Mouse (Mus musculus) neutrophil, adult 5-6 weeks (primary cell): ENCODE measurements around the gene Parp8. TPM values are rescaled to one million over a fixed set of nuclear protein-coding genes. Genes with fewer than 3 reads are reported as not detected.

ENCODE experiments used
- ATAC-seq: fragments of 151-379, 151-347 bp; 2 replicates; pipeline ENCODE4 v1.8.0; 2017; ENCODE audit warnings: mild to moderate bottlenecking, moderate TSS enrichment; ENCODE audit not compliant: insufficient number of reproducible peaks, poor library complexity, low FRiP score, severe bottlenecking; ENCODE audit errors: extremely low read depth
- total RNA-seq: library from RNA; stranded (forward); fragments of 200-1000 nt; gene quantifications from 2 replicates; pipeline ENCODE4 v1.2.3, GENCODE M21; 2017

Parp8 gene
- total RNA-seq, 1 experiment from 2014 or later = 89.8 TPM

GRCm38 (mm10) chr13:117024127-117024915 is 1.0 kb downstream of the Parp8 start:
- ATAC-seq = peak; percentile 61

- no peak for ATAC-seq
Observed at GRCm38 (mm10) chr13:117023346-117024050, 1.8 kb downstream of the Parp8 start.

- ATAC-seq = no peak
Observed at GRCm38 (mm10) chr13:117020631-117021030, 4.7 kb downstream of the Parp8 start.

- no peak for ATAC-seq
Observed at GRCm38 (mm10) chr13:117018676-117019075, 6.7 kb downstream of the Parp8 start.

- no peak for ATAC-seq
Observed at GRCm38 (mm10) chr13:117013516-117013915, 11.8 kb downstream of the Parp8 start.

GRCm38 (mm10) chr13:117012031-117012430 is 13.3 kb downstream of the Parp8 start:
- no peak for ATAC-seq

GRCm38 (mm10) chr13:117010143-117010542 is 15.2 kb downstream of the Parp8 start:
- ATAC-seq = no peak

- ATAC-seq = no peak
Observed at GRCm38 (mm10) chr13:117008021-117009015, 17.0 kb downstream of the Parp8 start.

GRCm38 (mm10) chr13:117007566-117007965 is 17.8 kb downstream of the Parp8 start:
- no peak for ATAC-seq

GRCm38 (mm10) chr13:117006638-117007037 is 18.7 kb downstream of the Parp8 start:
- ATAC-seq = no peak

- ATAC-seq = no peak
Observed at GRCm38 (mm10) chr13:117000493-117000892, 24.8 kb downstream of the Parp8 start.

- ATAC-seq = no peak
Observed at GRCm38 (mm10) chr13:116991560-116991959, 33.8 kb downstream of the Parp8 start.

GRCm38 (mm10) chr13:116990327-116990726 is 35.0 kb downstream of the Parp8 start:
- ATAC-seq = no peak

GRCm38 (mm10) chr13:116988706-116989105 is 36.6 kb downstream of the Parp8 start:
- ATAC-seq = no peak

GRCm38 (mm10) chr13:116988208-116988607 is 37.1 kb downstream of the Parp8 start:
- no peak for ATAC-seq

GRCm38 (mm10) chr13:116987284-116987683 is 38.1 kb downstream of the Parp8 start:
- no peak for ATAC-seq

GRCm38 (mm10) chr13:116986658-116987057 is 38.7 kb downstream of the Parp8 start:
- ATAC-seq = no peak

- ATAC-seq = no peak
Observed at GRCm38 (mm10) chr13:116974081-116974860, 51.1 kb downstream of the Parp8 start.
